Mouse (Mus musculus) splenic B cell, adult 2 months (primary cell): ENCODE measurements around the gene Thbd.
A peak's percentile ranks its signal among the peaks of the same experiment; 100 is the strongest.

Experiments used
- DNase-seq: peaks from one replicate; pipeline ENCODE4 v3.0.0-alpha.2; 2011; ENCODE audit warnings: low read depth, low spot score
- H3K27me3 ChIP-seq: 2 replicates; pipeline ENCODE4 v1.6.1; 2012; ENCODE audit warnings: mild to moderate bottlenecking, low read length, moderate library complexity, mixed read lengths; ENCODE audit not compliant: control insufficient read depth, poor library complexity, insufficient read depth, severe bottlenecking
- H3K36me3 ChIP-seq: 2 replicates; pipeline ENCODE4 v1.6.1; 2012; ENCODE audit warnings: mild to moderate bottlenecking, low read length, moderate library complexity, mixed read lengths; ENCODE audit not compliant: control insufficient read depth, poor library complexity, insufficient read depth, severe bottlenecking

Gene Thbd

GRCm38 (mm10) chr2:148436285-148436684, 28.3 kb upstream of the Thbd start:
- no peaks in the 10 kb centered on the region for H3K27me3 ChIP-seq
- no peaks in the 10 kb centered on the region for H3K36me3 ChIP-seq
- no peak for DNase-seq

GRCm38 (mm10) chr2:148432346-148432745, 24.4 kb upstream of the Thbd start:
- H3K36me3 ChIP-seq, result no peaks in the 10 kb centered on the region; the same call in 1 of the 2 replicates
- no peak for DNase-seq
- H3K27me3 ChIP-seq, result no peaks in the 10 kb centered on the region

- DNase-seq, result no peak
- no peaks in the 10 kb centered on the region; the same call in 1 of the 2 replicates for H3K36me3 ChIP-seq
- no peaks in the 10 kb centered on the region for H3K27me3 ChIP-seq
Measured at GRCm38 (mm10) chr2:148430941-148431340, 23.0 kb upstream of the Thbd start.

DNA sequence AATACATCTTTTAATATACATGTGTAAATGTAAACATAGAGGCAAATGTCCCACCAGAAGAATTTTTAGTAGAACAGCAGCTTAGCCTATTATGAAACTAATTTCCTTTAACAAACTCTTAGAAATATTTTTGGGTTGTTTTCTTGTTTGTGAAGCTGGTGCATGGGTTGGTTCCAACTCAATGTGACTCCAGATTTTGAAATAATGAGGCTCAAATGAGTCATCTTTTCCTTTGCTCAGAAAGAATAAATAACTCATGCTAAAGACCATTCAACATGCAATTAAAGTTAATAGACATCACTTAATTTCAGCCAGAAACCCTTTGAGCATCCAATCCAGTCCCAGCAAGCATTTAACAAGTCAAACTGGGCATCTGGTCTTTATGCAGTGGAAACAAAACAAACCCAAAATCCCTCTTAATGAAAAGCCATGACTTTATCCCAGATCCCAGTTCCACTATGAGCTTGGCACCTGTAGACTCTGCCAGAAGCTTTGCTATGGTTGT, 21.1 kb upstream of the Thbd start:
- Histone ChIP-seq H3K27me3 (no peaks in the 10 kb centered on the region), H3K36me3 (no peaks in the 10 kb centered on the region; the same call in 1 of the 2 replicates)
- no peak for DNase-seq

DNA sequence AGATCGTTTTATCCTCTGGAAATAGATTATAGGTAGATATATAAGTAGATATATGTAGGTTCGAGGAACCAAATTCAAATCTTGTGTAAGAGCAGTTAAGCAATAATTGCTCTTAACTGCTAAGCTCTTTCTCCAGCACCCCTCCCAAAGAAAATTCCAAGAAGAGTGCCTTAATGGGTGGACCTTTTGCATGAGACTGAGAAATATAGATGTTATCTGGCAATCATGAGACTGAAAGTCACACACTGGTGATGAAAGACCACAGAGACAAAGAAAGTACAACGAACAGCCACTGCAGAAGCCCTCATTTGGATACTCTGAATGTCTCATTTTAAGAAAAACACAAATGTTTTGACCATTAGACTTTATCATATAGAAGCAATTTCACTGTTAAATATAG, 20.5 kb upstream of the Thbd start:
- no peaks in the 10 kb centered on the region for H3K27me3 ChIP-seq
- DNase-seq, result no peak
- H3K36me3 ChIP-seq, result no peaks in the 10 kb centered on the region; the same call in 1 of the 2 replicates

DNA sequence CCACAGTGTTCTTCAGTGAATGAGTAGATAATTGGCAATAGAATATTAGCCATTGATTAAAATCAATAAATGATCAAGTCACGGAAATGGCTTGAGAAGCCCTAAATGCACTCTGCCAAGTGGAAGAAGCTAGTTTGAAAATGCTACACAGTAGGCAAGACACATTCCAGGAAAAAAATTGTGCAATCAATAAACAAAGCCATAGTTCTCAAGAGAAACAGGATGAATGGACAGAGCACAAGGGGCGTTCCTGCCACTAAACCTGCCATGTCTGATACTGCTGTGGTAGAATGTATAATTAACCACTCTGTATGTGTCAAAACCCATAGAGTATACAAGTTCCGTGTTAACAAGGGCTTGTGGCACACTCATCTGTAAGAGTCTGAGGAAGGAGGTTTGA, 19.6 kb upstream of the Thbd start:
- no peaks in the 10 kb centered on the region; the same call in 1 of the 2 replicates for H3K36me3 ChIP-seq

DNA sequence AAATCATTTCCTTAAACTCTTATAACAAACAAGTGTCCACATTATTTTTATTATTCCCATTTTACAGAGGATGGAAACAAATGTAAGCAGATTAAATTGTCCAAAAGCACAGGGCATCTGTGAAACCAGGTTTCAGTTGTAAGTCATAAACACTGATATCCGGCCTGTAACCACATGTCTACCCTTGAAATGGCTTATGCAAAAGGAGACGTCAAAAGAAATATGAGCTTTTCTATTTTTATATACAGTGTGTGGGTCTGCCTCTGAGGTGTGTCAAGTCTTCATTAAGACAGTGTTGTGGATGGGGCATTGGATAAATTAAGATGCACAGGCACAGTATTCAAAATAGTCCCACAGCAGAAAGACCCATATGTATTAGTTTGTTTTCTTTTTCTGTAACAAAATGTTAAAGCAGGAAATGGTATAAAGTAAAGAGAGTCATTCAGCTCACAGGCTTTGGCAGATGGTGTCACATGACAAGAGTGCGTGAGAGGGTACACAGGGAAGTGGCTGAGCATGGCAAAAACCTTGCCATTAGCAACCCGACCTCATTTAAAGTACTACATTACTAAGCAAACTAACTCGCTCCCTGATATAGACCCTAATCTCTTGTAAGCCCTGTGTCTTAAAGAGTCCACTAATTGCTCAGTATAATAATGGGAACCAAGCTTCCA, 17.9 kb upstream of the Thbd start:
- Histone ChIP-seq H3K36me3 (no peaks in the 10 kb centered on the region; the same call in 1 of the 2 replicates), H3K27me3 (no peaks in the 10 kb centered on the region)
- DNase-seq, result peak; percentile 74

More for the DNA sequence above, 19.6 kb upstream of the Thbd start:
- no peaks in the 10 kb centered on the region for H3K27me3 ChIP-seq
- DNase-seq, result no peak

- DNase-seq, result no peak
- no peaks in the 10 kb centered on the region for H3K36me3 ChIP-seq
- H3K27me3 ChIP-seq, result no peaks in the 10 kb centered on the region
Measured at GRCm38 (mm10) chr2:148421706-148422105, 13.7 kb upstream of the Thbd start.

GRCm38 (mm10) chr2:148421112-148421511, 13.1 kb upstream of the Thbd start:
- DNase-seq, result no peak
- H3K36me3 ChIP-seq, result no peaks in the 10 kb centered on the region
- H3K27me3 ChIP-seq, result no peaks in the 10 kb centered on the region

- Histone ChIP-seq H3K27me3 (no peaks in the 10 kb centered on the region), H3K36me3 (no peaks in the 10 kb centered on the region)
- no peak for DNase-seq
Measured at GRCm38 (mm10) chr2:148419776-148420175, 11.8 kb upstream of the Thbd start.

- no peaks in the 10 kb centered on the region for H3K36me3 ChIP-seq
- DNase-seq, result no peak
- H3K27me3 ChIP-seq, result no peaks in the 10 kb centered on the region
Measured at GRCm38 (mm10) chr2:148419151-148419550, 11.2 kb upstream of the Thbd start.

GRCm38 (mm10) chr2:148409821-148410220, 1.8 kb upstream of the Thbd start:
- Histone ChIP-seq H3K36me3 (no peaks in the 10 kb centered on the region), H3K27me3 (no peaks in the 10 kb centered on the region)
- DNase-seq, result no peak

DNA sequence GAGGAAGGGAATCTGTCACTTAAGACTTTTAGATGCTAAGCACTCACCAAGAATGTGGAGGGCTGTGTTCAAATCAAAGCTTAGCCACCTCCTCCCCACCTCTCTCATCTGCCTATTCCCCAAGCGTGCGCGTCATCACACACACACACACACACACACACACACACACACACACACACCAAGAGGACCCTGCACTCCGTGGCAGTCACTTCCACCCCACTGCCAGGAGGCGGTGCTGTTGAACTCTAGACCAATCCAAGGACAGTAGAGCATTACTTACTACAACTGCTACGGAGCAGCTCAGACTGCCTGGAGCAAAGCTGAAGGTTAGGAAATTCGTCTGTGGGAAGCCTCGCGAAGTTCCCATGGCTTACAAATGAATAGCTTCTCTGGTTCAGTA, 1.2 kb upstream of the Thbd start:
- Histone ChIP-seq H3K27me3 (no peaks in the 10 kb centered on the region), H3K36me3 (no peaks in the 10 kb centered on the region)
- peak; percentile 90 for DNase-seq

DNA sequence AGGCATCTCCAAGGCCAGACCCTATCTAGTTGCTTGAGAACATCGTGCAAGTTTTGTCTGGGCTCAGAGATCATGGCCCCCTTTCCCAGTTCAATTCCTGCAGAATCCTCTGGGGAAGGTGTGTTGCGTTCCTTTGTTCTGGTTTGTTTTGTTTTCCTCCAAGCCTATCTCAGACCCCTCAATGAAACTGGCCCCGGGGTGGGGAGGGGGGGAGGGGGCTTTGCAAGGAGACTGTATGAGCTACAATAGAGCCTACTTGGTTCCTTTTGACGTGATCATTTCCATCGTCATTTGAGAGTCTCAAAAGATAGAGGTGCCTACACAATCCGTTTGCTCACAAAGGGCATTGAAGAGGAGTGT, 753 bp upstream of the Thbd start:
- no peak for DNase-seq
- no peaks in the 10 kb centered on the region for H3K36me3 ChIP-seq
- no peaks in the 10 kb centered on the region for H3K27me3 ChIP-seq

- Histone ChIP-seq H3K36me3 (no peaks in the 10 kb centered on the region), H3K27me3 (no peaks in the 10 kb centered on the region)
- DNase-seq, result peak; percentile 69
Measured at GRCm38 (mm10) chr2:148406971-148407869, 768 bp downstream of the Thbd start.
